Mouse (Mus musculus) testis, adult 2 months (tissue): ENCODE measurements around the gene Prss27.

Source experiments
- CTCF ChIP-seq: fragments of 200-500 bp; IDR thresholded peaks from 2 replicates; pipeline ENCODE4 v1.5.1; 2012; ENCODE audit warnings: low read depth, mild to moderate bottlenecking, inconsistent platforms, low read length, moderate library complexity; ENCODE audit not compliant: control insufficient read depth, insufficient read depth, insufficient replicate concordance
- POLR2A ChIP-seq: fragments of 200-500 bp; IDR thresholded peaks from 2 replicates; pipeline ENCODE4 v1.6.1; 2012; ENCODE audit warnings: low read depth, mild to moderate bottlenecking, inconsistent platforms, low read length, moderate library complexity; ENCODE audit not compliant: control insufficient read depth

DNA sequence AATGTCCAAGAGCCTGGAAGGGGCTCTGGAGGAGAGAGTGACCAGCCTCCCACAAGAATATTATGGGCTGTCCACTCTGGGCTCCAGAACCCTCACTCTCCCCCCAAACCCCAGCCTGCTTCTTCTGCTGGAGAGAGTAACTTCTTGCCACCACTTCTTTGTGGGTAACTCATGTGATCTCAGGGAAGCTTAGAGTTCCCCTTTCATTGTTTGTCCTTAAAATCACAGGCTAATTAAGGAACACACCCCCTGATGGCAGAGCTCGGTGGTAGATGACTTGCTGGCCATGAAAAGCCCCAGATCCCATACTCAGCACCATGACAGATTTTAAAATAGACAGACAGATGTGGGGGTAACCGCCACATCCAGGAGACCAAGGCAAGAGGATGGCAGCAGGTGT is 31.0 kb upstream of the Prss27 start:
- no peak for TF ChIP-seq CTCF
- TF ChIP-seq POLR2A = no peak
